Mouse (Mus musculus) brown adipose tissue, adult 24 weeks (tissue): ENCODE results near the gene Zic2. TPM values are rescaled to one million over a fixed set of nuclear protein-coding genes. Genes with fewer than 3 reads are reported as not detected.

Experiments used
- H3K27ac ChIP-seq: fragments of 200-500 bp; replicated peaks from 2 replicates; pipeline ENCODE4 v1.5.1; 2012; ENCODE audit warnings: low read depth, mild to moderate bottlenecking, low read length
- H3K4me1 ChIP-seq: fragments of 200-500 bp; 2 replicates; pipeline ENCODE4 v1.6.1; 2012; ENCODE audit warnings: low read length, mixed read lengths; ENCODE audit not compliant: control insufficient read depth, insufficient read depth, insufficient read length
- H3K4me3 ChIP-seq: fragments of 200-500 bp; 2 replicates; pipeline ENCODE4 v1.5.1; 2012; ENCODE audit warnings: low read depth, mild to moderate bottlenecking, low read length, moderate library complexity; ENCODE audit not compliant: insufficient read depth
- polyA plus RNA-seq: library from polyadenylated mRNA; stranded (reverse); fragments of >200 nt; gene quantifications from 2 replicates; pipeline ENCODE4 v1.2.4, GENCODE M21; 2012; ENCODE audit not compliant: missing spikeins, insufficient read depth, insufficient read length

The Zic2 gene
- polyA plus RNA-seq, 1 experiment = not detected

DNA sequence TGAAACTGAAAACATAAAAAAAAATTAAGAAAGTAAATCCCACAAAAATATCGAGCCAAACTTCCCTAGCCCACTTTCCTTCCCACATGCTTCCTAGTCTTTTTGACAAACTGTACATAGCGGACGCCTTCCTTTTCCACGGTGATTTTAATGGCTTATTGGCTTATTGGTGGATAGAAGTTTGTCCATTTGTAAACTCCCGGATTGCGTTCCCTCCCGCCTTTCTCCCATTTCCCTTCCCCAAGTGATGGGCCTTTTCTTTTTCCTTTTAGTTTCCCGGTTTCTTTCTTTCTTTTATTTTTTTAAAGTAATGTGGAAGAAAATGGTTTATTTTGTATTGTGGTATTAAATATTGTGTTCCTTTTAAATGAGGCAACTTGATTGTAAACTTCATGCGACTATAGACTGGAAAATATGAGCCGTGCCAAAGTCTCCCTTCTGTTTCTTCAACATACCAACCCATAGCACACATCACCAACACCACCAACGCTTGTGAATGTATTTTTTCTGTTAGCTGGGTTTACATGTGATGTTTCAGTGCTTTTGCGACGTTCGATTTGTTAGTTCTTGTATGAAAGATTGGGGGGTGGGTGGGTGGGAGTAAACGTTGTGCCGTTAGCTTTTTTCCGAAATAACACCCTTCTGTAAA lies 4.3 kb downstream of the Zic2 start:
- Histone ChIP-seq H3K4me3 (no peak overlapping the region), H3K27ac (no peak overlapping the region), H3K4me1 (peaks cover 4% of the 10 kb centered on the region; the same call in 1 of the 2 replicates)

DNA sequence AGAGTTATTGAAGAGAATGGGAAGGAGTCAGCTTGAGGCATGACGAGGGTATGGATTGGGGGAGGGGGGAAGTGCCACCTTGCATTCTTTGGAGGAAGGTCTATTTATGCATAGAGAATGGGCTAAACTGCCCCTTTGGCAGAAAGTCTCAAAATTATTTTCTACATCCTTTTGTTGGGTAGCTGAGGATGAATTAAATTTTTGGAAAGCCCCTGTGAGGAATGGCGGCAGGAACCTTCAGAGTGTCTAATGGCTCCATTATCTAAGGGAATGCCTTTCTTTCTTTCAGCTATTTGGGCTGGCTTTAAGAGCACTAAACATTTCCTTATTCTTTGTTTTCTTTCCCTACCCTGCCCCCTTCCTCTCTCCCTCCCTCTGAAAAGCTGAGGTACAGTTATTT lies 5.1 kb downstream of the Zic2 start:
- Histone ChIP-seq H3K4me3 (no peak overlapping the region), H3K27ac (no peak overlapping the region), H3K4me1 (no peaks in the 10 kb centered on the region; the same call in 1 of the 2 replicates)

DNA sequence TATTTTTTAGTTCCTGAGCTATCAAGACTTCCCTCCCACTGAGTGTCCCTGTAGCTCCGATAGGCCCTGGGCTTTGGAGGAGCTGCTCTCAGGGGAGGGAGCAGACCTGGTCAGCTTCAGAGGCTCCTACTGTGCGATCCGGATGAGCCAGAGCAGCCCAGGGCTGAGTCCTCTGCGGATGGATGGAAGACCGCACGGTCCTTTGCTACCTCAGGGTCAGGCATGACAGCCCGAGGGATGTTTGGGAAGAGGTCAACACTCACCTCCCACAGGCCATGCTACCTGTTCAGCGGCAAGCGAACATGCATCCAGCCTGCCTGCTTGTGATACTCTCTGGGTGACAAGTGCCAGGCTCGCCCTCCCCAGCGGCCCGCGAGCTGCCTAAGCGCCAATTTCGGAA lies 5.9 kb downstream of the Zic2 start:
- H3K4me3 ChIP-seq = no peak overlapping the region
- H3K4me1 ChIP-seq = no peaks in the 10 kb centered on the region; the same call in 1 of the 2 replicates
- no peak overlapping the region for H3K27ac ChIP-seq

DNA sequence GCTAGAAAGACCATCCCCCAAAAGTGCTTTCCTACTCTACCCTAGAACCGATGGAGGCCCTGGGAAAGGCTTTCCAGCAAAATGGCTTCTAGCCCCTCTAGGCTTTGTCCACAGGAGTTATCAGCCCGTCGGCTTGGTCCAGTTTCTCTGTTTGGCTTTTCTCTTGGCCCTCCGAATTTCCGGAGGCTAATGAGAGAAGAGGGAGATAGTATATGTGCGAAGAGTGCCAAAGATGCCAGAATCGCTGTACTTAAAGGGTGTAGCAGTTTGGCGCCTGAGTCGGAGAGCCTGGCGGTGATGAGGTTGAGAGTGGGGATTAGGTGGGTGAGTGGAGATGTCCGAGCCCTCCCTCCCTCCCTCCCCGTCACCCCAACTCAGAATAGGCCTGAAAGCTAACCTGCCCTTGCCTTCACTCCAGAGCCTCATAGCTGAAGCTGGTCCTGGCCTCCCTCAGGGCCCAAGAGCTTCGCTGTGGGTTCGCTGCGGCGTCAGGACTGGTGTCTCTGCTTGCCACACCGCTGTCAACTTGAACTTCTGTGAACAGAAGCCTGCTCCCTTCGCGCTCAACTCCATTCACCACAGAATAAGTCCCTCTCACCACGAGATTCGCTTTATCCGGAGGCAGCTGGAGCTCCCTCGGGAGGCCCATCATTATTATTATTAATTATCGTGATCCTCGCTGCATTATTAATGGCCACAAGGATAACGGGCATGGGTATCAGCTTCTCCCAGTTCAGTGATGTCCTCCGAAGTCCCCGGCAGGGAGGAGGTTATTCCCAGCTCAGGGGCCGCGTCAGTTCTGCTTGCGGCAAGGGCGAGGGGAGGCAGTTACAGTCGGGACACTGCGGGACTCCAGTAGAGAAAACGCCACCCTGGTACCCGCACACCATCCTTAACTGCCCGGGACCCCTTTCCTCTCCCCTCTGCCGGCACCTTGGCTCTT lies 7.1 kb downstream of the Zic2 start:
- H3K4me1 ChIP-seq = no peaks in the 10 kb centered on the region; the same call in 1 of the 2 replicates
- no peak overlapping the region for H3K4me3 ChIP-seq
- H3K27ac ChIP-seq = no peak overlapping the region

DNA sequence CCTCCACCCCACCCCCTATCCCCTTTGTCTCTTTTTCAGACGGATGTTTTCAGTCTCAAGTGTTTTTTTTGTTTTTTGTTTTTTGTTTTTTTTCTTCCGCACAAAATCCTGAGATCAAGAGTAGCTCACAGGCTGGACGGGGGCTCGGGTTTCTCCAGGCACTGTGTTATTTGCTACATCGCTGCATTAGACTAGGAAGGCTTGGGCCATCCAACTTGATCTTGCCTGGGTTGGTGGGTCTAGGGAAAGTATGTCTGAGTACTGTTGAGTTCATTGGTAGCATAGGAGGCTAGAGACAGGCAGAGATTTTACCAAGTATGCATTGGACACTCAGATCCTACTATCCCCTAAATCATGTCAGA lies 7.8 kb downstream of the Zic2 start:
- H3K27ac ChIP-seq = no peak overlapping the region
- no peaks in the 10 kb centered on the region; the same call in 1 of the 2 replicates for H3K4me1 ChIP-seq
- no peak overlapping the region for H3K4me3 ChIP-seq

DNA sequence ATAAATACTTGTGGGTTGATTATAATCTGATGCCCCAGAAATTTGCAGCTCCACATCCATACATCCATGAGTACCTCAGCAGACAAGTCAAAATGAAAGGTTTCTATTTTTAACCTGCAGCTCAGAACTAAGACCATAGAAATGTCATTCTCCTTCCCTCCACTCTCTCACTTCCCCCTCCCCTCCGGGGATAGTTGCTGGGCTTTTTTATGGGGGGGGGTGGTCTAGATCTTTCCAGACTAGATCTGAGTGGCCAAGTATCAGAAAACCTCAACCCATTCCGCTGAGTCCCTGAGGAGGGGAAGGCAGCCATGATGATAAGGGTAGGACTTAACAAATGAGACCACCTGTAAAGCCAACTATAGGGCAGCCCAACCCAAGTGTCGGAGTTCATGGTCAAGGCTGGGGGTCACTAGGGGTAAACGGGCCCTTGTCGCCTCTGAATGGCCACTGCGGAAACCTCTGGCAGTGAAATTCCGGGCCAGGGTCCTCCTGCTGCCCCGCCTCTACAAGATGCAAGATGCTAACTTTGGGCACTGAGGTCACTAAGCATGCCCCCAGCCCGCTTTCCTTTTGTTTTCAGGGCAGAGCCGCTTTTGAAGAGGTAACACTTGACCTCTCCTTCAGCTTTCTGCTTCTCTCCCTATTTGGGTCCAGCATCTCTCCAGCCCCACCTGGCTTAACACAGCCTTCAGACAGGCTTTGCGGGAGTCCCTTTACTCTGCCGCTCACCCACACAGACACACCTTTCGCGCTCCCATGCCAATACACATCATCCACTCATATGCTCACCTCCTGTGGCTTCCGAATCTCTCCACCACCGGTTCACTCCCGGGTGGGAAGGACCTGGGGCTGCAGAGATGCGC lies 8.6 kb downstream of the Zic2 start:
- Histone ChIP-seq H3K4me1 (no peaks in the 10 kb centered on the region), H3K4me3 (no peak overlapping the region), H3K27ac (no peak overlapping the region)

DNA sequence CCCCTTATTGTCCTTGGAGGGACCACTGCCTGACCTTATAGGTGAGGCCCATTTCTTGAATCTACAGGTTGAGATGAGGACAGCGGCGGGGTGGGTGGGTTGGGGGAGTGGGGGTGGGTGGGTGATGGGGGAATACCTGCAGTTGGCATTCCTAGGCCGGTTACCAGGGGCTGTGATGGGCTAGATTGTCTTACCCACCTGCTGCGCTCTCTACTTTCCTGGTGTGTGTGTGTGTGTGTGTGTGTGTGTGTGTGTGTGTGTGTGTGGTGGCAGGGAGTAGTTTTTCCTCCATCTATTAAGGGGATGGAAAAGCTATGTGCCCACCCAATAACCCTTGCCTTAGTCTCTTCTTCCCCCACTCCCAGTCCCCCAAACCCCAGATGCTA lies 9.2 kb downstream of the Zic2 start:
- Histone ChIP-seq H3K4me1 (no peaks in the 10 kb centered on the region), H3K27ac (no peak overlapping the region), H3K4me3 (no peak overlapping the region)

DNA sequence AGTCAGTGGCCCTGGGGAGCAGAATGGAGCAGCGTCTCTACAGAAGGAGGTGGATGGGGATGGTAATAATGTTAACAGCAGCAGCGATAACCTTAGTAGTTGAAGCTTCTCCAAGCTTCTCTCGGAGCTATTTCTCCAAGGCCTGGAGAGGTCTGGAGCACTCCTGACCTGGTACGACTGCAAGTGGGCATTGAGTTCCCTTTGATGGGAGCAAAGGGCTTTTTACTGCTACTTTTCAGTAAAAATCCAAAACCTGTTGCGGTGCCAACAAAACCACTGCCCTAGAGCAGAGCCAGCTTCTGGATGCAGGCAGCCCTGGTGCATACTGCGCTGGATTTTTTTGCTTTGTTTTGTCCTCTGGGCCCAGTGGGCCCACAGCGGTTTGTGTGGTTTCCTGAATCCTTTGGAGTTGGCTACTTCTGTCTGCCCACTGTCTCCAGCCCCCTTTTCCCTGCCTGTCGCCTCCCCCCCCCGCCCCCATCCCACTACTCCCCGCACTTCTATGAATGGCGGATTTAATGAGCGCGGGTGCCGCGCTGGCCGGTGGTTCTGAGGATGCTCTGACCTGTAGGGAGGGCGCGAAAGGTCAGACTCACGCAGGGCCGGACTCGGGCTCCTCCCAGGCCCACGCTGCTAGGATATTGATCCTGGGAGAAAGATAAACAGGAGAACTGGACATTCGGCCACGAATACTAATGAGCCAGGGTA lies 9.8 kb downstream of the Zic2 start:
- no peak overlapping the region for H3K27ac ChIP-seq
- H3K4me3 ChIP-seq = no peak overlapping the region
- H3K4me1 ChIP-seq = no peaks in the 10 kb centered on the region

DNA sequence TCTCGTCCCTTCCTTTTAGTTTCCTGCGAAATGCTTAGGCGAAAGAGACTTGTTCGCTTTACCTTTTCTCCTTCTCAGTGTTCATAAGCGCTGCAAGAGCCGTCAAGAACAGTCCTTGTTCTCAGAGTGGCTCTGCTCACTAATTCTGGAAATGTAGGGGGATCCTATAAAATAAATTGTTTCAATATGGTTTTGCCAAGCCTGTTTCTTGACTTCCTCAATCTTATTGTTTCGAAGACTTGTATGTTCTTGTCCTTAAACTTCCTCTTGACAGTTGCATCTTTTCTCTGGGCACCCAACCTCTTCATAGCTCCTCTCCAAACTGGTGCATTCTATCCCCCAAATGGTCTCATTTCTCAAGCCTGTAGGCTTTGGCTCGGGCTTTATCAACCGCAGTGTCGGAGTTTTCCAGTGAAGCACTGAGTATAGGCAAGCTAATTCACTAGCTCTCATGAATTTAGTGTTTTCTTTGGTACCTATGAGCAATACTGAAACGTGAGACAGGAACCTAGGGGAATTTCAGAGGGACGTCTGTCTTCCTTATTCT lies 10.5 kb downstream of the Zic2 start:
- Histone ChIP-seq H3K27ac (no peak overlapping the region), H3K4me3 (no peak overlapping the region), H3K4me1 (no peaks in the 10 kb centered on the region)

DNA sequence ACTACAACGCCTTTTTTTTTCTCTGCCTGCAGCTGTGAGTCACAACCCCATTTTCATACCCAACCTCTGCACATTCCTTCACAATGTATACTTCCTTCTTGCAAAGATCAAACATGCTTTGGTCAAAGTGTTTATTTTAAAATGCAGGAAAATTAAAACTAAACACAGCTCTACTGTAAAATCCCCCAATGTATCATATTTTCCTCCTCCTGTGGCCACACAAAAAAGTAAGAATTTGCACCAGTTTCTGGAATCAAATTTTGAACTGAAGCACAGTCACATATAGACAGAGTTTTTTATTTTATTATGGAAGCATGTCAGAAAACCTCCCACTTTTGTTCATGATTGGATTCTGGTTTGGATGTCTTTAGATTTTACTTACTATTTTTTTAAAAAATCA lies 11.4 kb downstream of the Zic2 start:
- Histone ChIP-seq H3K4me3 (no peak overlapping the region), H3K27ac (no peak overlapping the region), H3K4me1 (no peaks in the 10 kb centered on the region)

DNA sequence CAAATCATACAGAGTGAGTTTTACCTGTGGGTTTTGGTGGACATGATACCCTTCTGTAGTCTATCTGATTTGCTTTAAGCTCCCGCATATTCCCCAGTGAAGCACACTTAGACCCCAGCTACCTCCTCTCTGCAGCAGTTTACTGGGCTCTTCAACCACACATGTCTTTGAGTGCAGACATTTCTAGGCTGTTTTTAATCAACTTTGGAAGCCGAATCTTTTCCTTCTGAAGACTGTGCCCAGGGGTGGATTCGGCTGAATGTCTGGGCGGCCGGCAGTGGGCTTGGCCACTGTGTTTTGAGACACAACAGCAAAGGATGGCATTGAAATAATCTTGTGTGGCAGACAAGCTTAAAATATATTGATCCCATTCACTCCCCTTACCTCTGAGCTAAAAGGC lies 12.1 kb downstream of the Zic2 start:
- H3K27ac ChIP-seq = no peak overlapping the region

DNA sequence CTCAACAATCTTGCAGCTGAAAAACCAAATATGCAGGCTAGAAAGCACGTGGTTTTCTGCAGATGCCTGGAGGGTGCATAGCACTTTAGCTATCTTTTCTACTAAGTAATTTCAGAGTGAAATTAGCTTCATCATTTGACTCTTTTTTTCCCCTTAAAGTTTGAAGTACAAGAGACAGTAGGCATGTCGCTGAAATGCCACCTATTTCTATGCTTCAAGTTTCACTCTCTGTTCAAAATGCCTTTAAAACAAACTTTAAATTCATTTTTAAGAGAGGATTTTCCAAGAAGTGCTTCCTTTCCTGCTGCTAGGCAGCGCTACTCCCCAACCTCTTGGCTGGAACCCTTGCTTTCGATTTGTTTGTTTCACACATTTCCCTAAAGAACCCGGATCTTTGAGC lies 13.8 kb downstream of the Zic2 start:
- H3K4me1 ChIP-seq = no peaks in the 10 kb centered on the region

More for the DNA sequence above, 12.1 kb downstream of the Zic2 start:
- H3K4me3 ChIP-seq = no peak overlapping the region
- no peaks in the 10 kb centered on the region for H3K4me1 ChIP-seq

DNA sequence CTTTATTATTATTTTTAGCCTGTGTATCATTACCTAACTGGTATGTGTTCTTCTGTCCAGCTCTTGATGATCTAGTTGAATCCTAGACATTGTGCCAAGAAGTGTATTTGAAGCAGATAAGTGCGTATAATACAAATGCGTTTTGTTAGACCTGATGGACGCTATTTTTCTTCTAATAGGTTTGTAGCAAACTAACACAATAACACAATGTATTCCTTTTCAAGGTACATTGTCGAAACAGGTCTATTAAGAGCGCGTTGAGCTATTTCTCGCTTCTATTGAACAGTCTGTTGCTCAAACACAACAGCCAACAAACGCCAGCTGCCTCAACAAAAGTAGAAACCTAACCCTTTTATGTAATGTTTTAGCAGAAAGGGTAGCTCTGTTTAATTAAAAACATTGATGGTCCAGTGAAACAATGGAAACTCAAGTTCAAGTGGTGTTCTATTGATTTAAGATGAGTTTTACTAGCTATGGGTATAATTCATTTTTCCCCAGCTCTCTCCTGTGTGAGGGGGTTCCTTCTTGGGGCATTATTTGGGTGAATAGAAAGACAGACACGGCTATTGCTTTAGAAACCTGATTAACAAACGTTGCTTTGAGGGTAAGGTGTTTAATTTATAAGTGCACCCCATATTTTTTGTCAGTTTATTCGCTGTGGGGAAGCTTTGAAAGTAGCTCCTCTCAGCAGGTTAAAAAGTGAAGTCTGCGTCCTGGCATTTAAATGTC lies 14.6 kb downstream of the Zic2 start:
- Histone ChIP-seq H3K4me3 (no peak overlapping the region), H3K4me1 (no peaks in the 10 kb centered on the region), H3K27ac (no peak overlapping the region)

More for the DNA sequence above, 13.8 kb downstream of the Zic2 start:
- Histone ChIP-seq H3K27ac (no peak overlapping the region), H3K4me3 (no peak overlapping the region)
